ENCODE assay signal across 9 mouse cellular contexts in genomic region chr4:123409752-123410151, GRCm38 (mm10).
DNase-seq lines count a peak whose midpoint lies in the region; ATAC-seq and TF ChIP-seq lines count a peak whose summit lies in the region.
"Had no signal": no experiment of that assay in that cellular context is flagged by ENCODE, and none has a peak within 500 bp of the region (broad histone marks: within the 10 kb centered on the region; RNA-seq: fewer than 3 reads in every experiment).

No protein-coding gene starts in this region.

- no peaks in the 10 kb centered on the region for H3K27me3 ChIP-seq in midbrain, embryonic 14.5 days (ENCODE audit: control insufficient read depth, insufficient read depth, low read length)
- no peaks in the 10 kb centered on the region for H3K27me3 ChIP-seq in midbrain, embryonic 10.5 days (ENCODE audit: low read depth, poor library complexity, severe bottlenecking)
- H3K27me3 ChIP-seq in stomach, embryonic 15.5 days (replicated peaks), result no peaks in the 10 kb centered on the region
- H3K27me3 ChIP-seq in liver, postnatal 0 days (ENCODE audit: insufficient read depth, low read length), result no peaks in the 10 kb centered on the region

- TF ChIP-seq CTCF in liver, postnatal 0 days (IDR thresholded peaks at IDR 0.05; ENCODE audit: low read depth), result no peak

- peaks cover 67% of the 10 kb centered on the region for H3K4me1 ChIP-seq in midbrain, embryonic 14.5 days (ENCODE audit: control insufficient read depth, insufficient read depth, low read length)
- peaks cover 74% of the 10 kb centered on the region for H3K4me1 ChIP-seq in midbrain, embryonic 10.5 days
- peaks cover 41% of the 10 kb centered on the region for H3K4me1 ChIP-seq in stomach, embryonic 15.5 days
- H3K4me1 ChIP-seq in liver, postnatal 0 days (ENCODE audit: insufficient read depth), result peaks cover 21% of the 10 kb centered on the region

- H3K9ac ChIP-seq in midbrain, embryonic 14.5 days (replicated peaks; ENCODE audit: low read length), result no peak overlapping the region
- no peak overlapping the region for H3K9ac ChIP-seq in stomach, embryonic 15.5 days
- no peak overlapping the region for H3K9ac ChIP-seq in liver, postnatal 0 days (replicated peaks)

- peak; percentile 35 to 36 for DNase-seq in frontal cortex, postnatal 36 days (ENCODE audit: low spot score in 2 of 2)
- no peak for DNase-seq in frontal cortex, postnatal 25 days (ENCODE audit: low spot score in 2 of 2)
- DNase-seq in midbrain, embryonic 14.5 days, result peak; percentile 31
- no peak for DNase-seq in midbrain, embryonic 10.5 days (ENCODE audit: low spot score)
- DNase-seq in kidney, postnatal 4 days, result peak; percentile 42 to 44
- no peak for DNase-seq in liver, postnatal 0 days
- no peak for DNase-seq in yolk sac, embryonic 10.5 days (ENCODE audit: low spot score)

- peaks cover 8% of the 10 kb centered on the region; the same call in 1 of the 2 replicates for H3K36me3 ChIP-seq in midbrain, embryonic 14.5 days (ENCODE audit: control insufficient read depth, insufficient read depth, low read length)
- H3K36me3 ChIP-seq in midbrain, embryonic 10.5 days, result peaks cover 34% of the 10 kb centered on the region
- no peaks in the 10 kb centered on the region for H3K36me3 ChIP-seq in stomach, embryonic 15.5 days
- no peaks in the 10 kb centered on the region for H3K36me3 ChIP-seq in liver, postnatal 0 days (replicated peaks; ENCODE audit: insufficient read depth, low read length)

- no peak for ATAC-seq in midbrain, embryonic 14.5 days (ENCODE audit: low FRiP score, low TSS enrichment)
- ATAC-seq in stomach, embryonic 15.5 days (ENCODE audit: insufficient read depth, low FRiP score, low read depth), result no peak
- ATAC-seq in liver, postnatal 0 days, result no peak

- H3K4me3 ChIP-seq in midbrain, embryonic 14.5 days (replicated peaks; ENCODE audit: low read depth, low read length), result no peak overlapping the region
- H3K4me3 ChIP-seq in midbrain, embryonic 10.5 days, result no peak overlapping the region
- no peak overlapping the region for H3K4me3 ChIP-seq in stomach, embryonic 15.5 days (replicated peaks)
- H3K4me3 ChIP-seq in liver, postnatal 0 days (ENCODE audit: low read depth, low read length), result no peak overlapping the region

- H3K27ac ChIP-seq in midbrain, embryonic 14.5 days (replicated peaks; ENCODE audit: low read depth, low read length), result no peak overlapping the region
- H3K27ac ChIP-seq in midbrain, embryonic 10.5 days (replicated peaks), result no peak overlapping the region
- no peak overlapping the region for H3K27ac ChIP-seq in stomach, embryonic 15.5 days
- no peak overlapping the region for H3K27ac ChIP-seq in liver, postnatal 0 days (ENCODE audit: low read depth)
- H3K27ac ChIP-seq: macrophage had no signal

- H3K9me3 ChIP-seq in midbrain, embryonic 14.5 days (ENCODE audit: control insufficient read depth, low read length), result no peaks in the 10 kb centered on the region
- no peaks in the 10 kb centered on the region for H3K9me3 ChIP-seq in midbrain, embryonic 10.5 days (replicated peaks)
- no peaks in the 10 kb centered on the region for H3K9me3 ChIP-seq in stomach, embryonic 15.5 days
- H3K9me3 ChIP-seq in liver, postnatal 0 days (ENCODE audit: low read length), result no peaks in the 10 kb centered on the region

- H3K4me2 ChIP-seq in midbrain, embryonic 14.5 days (ENCODE audit: low read length), result peak overlapping the region; percentile 84; the same call in 1 of the 2 replicates
- peak overlapping the region; percentile 89 for H3K4me2 ChIP-seq in stomach, embryonic 15.5 days
- H3K4me2 ChIP-seq in liver, postnatal 0 days (ENCODE audit: low read depth, low read length), result no peak overlapping the region

- WGBS in midbrain, embryonic 14.5 days, result 93% methylated on average over 1 of the region's 1 CpGs
- 84% methylated on average over 1 of the region's 1 CpGs for WGBS in midbrain, embryonic 10.5 days
- 44% methylated on average over 1 of the region's 1 CpGs for WGBS in stomach, embryonic 15.5 days
- 81% methylated on average over 1 of the region's 1 CpGs for WGBS in liver, postnatal 0 days (ENCODE audit: insufficient replicate concordance)

- no peak for TF ChIP-seq EP300 in liver, postnatal 0 days (IDR thresholded peaks at IDR 0.05; ENCODE audit: low read depth)

Comparison
In these comparisons a context has a peak if more than half of its experiments do, and no peak if none do; other contexts are left out.
1. DNase-seq: peak in frontal cortex, postnatal 36 days (2 of 2), midbrain, embryonic 14.5 days (single experiment) and kidney, postnatal 4 days (2 of 2); none in frontal cortex, postnatal 25 days (0 of 2), midbrain, embryonic 10.5 days (single experiment), liver, postnatal 0 days (single experiment) and yolk sac, embryonic 10.5 days (single experiment).